Mouse (Mus musculus): ENCODE results near the gene Slc35g3.
"Not testable (repeated sequence)": the region's sequence is repeated elsewhere in the genome, so short reads cannot be mapped to it uniquely, and the experiment has no call there.

Gene Slc35g3

DNA sequence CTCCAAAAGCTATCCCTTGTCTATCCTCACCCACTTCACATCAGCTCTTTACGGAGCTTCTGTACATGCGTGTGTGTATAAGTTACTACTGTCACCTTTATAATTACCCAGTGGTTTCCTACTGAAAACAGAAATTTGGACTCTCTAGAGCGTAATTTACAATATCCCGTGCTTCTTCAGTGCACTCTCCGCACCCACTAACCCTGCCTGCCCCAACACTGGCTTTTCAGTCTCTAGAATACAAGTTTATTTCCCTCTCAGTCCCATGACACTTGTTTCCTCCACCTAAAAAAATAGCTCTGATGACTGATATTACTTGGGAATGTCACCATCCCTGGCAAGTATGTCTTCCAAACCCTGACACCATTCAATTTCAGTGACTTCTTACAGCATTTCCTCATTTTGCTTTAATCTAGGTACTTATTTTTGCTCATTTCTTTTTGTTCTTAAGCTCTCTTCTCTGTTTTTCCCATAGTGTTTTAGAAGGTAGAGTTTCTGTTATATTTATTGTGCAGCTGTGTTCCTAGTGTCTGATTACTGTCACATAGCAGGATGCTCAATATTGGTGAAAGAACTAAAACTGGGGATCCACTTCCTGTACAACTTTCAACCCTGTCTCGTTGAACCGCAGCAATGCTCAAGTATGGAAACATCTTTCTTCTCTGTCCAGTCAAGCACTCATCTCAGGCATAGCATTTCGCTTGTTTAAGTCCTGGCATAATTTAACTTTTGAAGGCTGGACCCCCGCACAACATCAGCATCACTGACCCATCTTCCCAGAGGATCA lies 4.3 kb downstream of the Slc35g3 start:
- DNase-seq (ENCODE audit: low spot score in 2 of 2) = no peak

DNA sequence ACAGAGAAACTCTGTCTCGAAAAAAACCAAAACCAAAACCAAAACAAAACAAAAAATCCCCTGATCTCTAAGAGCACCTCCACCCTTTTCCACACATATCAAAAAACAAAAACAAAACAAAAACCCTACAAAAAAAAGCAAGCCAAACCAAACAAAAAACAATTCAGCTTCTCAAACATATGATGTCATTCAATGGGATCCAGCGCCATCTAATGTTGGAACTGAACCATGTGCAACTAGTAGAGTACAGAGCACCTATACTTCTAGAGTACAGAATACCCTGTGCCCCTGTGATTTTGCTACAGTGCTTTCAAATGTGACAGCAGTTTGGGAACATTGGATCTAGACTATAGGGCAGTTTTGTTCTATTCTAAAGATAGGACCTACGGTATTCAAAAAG lies 7.1 kb downstream of the Slc35g3 start:
- no peak for DNase-seq (ENCODE audit: low spot score in 2 of 2)

DNA sequence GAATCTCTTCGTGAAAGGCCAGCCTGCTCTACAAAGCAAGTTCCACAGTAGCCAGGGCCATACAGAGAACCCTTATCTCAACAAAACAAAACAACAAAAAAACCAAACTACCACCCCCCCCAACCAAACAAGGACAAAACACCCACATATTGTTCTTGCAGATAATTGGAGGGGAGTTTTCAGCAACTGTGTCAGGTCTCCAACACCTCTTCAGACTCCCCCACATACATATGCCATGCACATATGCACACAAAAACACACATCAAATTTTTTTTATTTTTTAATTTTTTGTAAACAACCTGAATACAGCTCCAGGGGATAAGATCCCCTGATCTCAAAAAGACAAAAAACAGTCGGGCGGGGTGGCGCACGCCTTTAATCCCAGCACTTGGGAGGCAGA lies 7.5 kb downstream of the Slc35g3 start:
- no peak for DNase-seq (ENCODE audit: low spot score in 2 of 2)

DNA sequence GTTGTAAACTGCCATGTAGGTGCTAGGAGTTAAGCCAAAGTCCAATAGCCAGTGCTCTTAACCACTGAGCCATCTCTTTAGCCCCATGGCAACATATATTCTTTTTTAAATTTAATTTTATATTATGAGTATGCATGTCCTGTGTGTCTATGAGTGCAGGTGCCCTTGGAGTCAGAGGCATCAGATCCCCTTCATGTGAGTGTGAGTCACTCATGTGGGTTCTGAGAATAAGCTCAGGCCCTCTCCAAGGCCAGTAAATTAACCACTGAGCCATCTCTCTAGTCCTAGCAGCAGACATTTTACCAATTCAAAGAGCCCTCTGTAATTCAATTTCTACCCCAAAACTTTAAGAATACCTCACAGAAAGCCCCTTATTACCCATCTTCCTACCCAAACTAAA lies 9.1 kb downstream of the Slc35g3 start:
- DNase-seq (ENCODE audit: low spot score in 2 of 2) = no peak

DNA sequence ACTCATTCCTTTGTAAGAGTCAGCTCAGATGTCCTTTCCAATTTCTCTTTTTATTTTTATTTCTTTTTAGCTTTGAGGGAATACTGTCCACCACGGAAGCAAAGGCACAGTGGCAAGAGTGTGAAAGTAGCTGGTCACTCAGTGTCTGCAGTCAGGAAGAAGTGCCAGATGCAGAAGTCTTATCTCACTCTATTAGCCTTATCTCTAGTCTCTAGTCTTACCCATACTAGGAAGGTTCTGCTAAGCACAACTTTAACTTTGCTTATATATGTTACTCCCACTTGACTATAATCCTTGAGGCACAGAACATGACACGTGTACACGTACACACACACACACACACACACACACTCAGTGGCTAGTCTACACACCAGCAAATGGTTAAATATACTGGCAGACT lies 10.1 kb downstream of the Slc35g3 start:
- DNase-seq (ENCODE audit: low spot score in 2 of 2) = no peak

DNA sequence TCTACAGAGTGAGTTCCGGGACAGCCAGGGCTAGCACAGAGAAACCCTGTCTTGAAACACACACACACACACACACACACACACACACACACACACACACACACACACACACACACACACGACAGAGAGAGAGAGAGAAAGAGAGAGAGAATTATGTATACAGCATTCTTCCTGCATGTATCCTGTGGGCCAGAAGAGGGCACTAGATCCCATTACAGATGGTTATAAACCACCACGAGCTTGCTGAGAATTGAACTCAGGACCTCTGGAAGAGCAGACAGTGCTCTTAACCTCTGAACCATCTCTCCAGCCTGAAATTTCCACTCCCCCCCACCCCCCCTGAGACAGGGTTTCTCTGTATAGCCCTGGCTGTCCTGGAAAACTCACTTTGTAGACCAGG lies 30.4 kb downstream of the Slc35g3 start:
- DNase-seq (ENCODE audit: low spot score in 2 of 2) = not testable (repeated sequence)

DNA sequence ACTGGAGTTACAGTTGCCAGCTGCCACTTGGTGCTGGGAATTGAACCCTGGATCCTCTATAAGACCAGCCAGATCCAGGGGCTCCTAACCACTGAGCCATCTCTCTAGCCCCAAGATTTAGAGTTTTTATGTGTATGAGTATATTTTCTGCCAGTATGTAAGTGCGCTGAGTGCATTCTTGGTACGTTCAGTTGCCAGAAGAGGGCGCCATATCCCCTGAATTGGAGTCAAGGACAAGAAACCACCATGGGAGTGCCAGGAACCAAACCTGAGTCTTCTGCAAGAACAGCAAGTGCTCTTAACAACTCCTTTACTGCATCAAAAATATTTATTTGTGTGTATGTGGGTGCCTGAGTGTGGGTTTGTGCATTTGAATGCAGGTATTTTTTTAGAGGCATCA lies 32.7 kb downstream of the Slc35g3 start:
- DNase-seq (ENCODE audit: low spot score in 2 of 2) = peak; percentile 75 to 89

DNA sequence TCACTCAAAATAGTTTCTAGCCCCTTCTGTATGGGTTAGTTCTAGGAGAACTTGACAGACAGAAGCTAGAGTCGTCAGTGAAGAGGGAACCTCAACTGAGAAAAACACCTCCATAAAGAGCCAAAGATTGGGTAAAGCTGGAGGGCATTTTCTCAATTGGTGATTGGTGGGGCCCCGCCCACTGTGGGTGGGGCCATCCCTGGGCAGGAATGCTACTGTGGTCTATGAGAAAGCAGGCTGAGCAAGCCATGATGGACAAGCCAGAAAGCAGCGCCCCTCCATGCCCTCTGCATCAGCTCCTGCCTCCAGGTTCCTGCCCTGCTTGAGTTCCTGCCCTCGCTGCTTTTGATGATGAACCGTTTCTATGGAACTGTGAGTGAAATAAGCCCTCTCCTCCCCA lies 35.8 kb downstream of the Slc35g3 start:
- DNase-seq (ENCODE audit: low spot score in 2 of 2) = peak; percentile 42 to 69

DNA sequence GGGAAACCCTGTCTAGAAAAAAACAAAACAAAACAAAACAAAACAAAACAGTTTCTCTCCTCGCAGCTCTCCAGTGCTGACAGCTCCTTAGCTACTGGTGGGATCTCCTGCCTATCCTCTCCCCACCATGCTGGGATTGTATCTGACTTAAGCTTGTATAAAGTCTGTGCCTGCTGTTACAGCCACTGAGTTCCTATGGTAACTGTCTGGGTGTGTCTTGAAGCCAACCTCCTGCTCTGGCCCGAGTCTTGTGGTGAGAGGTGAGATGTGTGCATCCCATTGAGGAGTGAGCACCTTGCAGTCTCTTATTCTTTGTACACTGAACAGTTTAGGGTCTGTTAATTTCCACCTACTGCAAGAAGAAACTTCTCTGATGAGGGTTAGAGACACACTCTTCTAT lies 38.7 kb downstream of the Slc35g3 start:
- no peak for DNase-seq (ENCODE audit: low spot score in 2 of 2)

DNA sequence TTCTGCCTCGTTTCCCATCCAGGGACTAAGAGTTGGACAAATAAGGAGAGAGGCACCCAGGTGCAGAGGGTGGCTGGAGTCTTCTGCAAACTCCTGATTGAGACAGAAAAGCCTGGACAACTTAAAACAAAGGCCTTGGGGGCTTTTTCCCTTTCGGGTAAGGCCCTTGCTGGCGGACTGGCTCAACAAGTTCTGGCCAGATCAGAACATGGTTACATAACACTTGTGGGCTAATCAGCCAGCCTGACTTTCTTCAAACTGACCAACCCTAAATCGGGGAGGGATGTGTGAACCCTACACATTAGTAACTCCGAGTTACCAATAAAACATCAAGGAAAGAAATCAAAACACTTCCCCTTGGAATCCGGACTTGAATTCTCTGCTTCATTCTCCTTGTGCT lies 40.9 kb downstream of the Slc35g3 start:
- DNase-seq (ENCODE audit: low spot score in 2 of 2) = no peak

DNA sequence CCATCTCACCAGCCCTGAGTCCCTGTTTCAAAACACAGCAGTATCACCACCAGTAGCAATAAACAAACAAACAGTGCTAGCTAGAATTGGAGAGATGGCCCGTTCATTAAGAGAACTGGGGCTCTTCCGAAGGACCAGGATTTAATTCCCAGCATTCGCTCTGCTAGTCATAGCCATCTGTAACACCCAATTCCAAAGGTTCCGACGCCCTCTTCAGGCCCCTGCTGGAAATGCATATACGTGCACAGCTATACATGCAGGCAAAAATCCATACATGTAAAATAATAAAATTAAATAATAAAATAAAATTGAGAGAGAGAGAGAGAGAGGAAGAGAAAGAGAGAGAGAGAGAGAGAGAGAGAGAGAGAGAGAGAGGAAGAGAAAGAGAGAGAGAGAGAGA lies 42.3 kb downstream of the Slc35g3 start:
- DNase-seq (ENCODE audit: low spot score in 2 of 2) = no peak

DNA sequence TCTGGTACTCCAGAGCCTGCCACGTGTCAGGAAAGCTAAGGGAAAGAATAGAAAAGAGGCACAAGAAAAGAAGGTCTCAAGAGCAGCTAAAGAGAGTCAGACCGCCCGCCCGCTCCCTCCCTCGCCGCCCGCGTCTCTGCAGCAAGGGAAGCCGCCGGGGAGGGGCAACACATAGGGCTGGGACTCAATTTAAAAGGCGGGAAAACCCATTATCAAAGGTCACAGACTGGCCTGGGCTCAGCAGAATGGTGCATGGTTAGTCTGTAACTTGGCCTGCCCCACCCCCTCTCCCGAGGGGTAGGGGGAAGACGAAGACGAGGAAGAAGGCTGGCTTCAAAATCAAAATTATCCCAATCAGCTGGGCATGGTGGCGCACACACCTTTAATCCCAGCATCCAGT lies 43.1 kb downstream of the Slc35g3 start:
- peak in 1 of 2 experiments; percentile 34 for DNase-seq (ENCODE audit: low spot score in 2 of 2)

DNA sequence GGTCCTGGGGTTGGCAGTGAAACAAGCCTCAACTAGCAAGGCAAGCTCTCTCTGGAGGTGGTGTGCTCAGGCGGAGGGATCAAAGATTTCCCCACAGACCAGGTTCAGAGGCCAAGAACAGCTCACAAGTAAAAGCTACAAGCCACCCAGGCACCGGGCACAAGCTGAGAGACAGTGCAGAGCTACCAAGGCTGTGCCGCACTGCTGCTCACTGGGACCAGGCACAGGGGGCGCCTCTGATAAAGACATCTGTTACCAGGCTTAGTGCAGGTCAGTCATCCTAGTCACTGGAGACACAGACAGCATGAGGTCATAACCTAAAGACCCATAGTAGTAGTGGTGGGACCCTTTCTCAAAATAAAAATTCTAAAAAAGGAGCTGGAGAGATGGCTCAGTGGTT lies 44.8 kb downstream of the Slc35g3 start:
- no peak for DNase-seq (ENCODE audit: low spot score in 2 of 2)

DNA sequence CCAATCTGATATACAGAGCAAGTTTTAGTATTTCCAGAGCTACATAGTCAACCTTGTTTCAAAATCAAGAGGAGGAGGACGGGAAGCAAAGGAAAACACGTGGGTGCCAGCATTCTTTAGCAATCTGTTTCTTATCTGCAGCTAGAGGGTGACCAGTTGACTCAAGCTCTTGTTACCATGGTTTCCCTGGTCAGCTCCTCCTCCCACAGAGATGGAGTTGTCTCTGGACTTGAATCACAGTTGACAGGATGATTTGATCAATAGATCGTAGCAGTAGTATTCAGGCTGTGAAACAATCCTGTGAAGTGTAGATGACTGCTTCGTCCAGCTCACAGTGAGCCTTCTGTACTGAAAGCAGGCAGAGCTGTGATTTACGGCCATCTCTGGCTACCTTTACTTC lies 45.8 kb downstream of the Slc35g3 start:
- no peak for DNase-seq (ENCODE audit: low spot score in 2 of 2)

DNA sequence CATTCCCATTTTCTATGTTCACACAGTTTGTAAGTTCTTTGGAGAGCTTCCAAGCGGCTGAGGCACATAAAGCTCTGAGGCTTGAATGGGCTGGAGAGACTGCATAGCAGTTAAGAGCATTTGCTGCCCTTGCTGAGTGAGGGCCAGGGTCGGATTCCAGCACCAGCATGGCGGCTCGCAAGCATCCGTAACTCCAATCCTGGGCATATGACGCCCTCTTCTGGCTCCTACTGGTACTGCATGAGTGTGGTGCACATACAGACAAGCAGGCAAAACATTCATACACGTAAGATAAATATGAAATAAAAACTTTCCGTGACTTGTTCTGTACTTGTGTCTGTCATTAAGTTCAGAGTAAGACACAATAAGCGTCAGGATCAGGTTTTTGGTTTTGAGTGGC lies 46.3 kb downstream of the Slc35g3 start:
- DNase-seq (ENCODE audit: low spot score in 2 of 2) = peak in 1 of 2 experiments; percentile 38

DNA sequence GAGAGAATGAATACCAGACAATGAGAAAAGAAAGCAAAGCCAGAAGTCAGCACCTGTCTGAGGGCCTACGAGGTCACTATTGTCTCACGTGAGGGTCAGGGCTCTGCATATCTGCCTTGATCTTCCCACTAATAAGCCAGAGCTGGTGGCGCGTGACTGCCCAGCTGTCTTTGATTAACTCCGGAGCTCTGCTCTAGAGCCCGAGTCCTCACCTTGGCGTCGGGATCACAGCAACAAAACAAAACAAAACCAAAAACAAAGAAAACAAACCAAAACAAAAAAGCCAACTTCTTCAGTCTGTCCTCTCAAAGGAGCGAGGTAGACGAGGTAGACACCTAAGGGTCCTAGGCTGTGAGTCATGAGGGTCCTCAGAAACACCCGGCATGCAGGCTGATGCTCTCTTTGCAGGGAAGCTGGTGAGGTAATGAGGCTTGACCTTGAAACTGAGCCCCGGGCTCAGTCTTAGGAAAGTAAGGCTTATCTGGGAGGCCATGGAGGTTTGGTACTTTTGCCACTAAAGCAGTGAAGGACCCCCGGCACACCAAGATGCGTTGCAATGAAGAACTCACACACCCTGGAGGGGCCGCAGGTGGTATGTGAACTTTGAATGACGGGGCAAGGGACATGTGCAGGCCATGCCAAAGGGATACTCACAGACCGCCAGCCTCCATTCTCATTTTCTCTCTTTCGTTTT lies 47.0 kb downstream of the Slc35g3 start:
- no peak for DNase-seq (ENCODE audit: low spot score in 2 of 2)

DNA sequence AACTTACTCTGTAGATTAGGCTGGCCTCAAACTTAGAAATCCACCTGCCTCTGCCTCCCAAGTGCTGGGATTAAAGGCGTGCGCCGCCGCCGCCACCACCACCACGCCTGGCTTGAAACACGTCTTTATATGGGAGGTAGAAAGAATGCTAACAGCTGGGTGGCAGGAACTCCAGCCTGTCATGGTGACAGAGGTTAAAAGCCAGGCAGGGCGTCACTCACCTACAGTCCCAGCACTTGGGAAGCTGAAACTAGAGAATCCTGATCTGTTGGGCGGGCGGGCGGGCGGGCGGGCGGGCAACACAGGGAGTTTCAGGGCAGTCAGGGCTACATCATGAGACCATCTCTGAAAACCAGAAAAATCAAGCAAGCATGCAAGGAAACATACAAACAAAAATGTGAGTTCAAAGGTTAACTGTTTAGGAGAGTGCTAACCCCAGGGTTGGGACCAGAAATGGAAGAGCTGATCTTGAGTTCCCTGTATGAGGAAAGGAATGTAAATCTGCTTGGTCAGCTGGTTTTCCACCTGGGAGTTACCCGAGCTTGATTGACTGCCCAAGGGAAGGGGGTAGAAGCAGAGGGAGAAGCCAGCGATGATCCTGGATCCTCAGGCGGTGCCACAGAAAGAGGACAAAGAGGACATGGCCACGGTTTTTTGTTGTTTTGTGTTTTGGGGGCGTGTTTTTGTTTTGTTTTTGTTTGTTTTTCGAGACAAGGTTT lies 48.7 kb downstream of the Slc35g3 start:
- no peak for DNase-seq (ENCODE audit: low spot score in 2 of 2)

DNA sequence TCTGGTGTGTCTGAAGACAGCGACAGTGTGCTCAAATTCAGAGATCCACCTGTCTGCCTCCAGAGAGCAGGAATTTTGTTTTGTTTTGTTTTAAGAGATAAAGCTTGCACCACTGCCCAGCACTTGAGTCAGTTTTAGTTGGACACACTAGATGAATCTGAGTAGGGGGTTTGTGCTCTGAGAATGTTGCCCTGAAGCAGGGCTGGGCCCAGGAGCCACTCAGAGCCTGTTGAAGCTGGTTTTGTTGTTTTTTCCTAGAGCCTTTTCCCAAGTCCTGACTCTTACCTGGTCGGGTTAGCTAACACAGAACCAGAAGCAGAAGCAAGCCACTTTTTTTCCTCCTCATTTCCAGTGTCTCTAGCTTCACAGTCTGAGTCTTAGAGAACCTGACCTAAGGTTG lies 50.7 kb downstream of the Slc35g3 start:
- DNase-seq (ENCODE audit: low spot score in 2 of 2) = no peak

DNA sequence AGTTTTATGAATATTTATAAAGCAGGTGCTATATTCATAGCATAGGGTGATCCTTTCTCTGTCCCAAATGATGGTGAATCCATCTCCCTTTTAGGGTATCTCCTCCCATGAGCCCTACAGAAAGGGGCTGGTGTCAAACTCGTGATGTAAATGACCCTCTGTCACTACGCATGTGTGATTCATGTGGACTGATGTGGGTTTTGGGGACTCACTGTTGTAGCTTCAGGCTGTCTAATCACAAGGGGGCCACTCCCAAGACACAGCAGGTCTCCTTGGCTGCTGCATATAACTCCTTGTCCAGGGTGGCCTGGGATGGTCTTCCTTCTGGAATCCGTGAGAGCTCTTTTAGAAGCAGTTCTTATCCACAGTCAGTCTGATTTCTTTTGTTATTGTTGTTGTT lies 51.3 kb downstream of the Slc35g3 start:
- DNase-seq (ENCODE audit: low spot score in 2 of 2) = no peak

Data from spleen, postnatal 4 days (tissue).